Mouse (Mus musculus): Measurements from ENCODE around the gene Csf3. TPM values are rescaled to one million over a fixed set of nuclear protein-coding genes. Genes with fewer than 3 reads are reported as not detected.

Csf3 gene
- polyA plus RNA-seq, 1 experiment, result 0.22 TPM

DNA sequence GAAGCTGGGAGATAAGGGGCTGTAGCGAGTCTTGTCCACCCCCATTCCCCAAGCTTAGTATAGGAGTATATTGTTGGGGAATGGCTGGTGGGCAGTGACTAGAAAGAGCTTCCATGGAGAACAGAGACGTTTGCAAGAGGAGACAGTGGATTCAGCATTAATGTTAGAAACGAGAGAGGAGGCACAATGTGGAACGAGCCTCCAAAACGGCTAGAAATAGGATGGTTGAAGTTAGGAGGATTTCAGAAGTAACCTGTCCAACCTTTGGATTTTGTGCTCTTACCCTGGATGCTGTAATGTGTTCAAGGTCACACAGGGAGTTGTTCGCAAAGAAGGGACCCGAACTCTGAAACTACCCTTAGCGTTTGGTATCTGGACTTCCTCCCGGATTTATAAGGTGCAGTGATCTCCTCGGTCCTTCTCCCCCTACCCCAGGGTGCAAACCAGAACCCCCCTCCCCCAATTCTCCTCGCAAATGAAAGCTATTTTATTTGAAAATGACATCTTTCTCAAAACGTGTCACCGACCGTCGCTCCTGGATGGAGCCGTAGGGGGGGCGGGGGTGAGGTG, 40.1 kb downstream of the Csf3 start:
- Histone ChIP-seq H3K36me3 (ENCODE audit: control insufficient read depth, insufficient read depth, low read length) (no peaks in the 10 kb centered on the region), H3K4me1 (replicated peaks; ENCODE audit: control insufficient read depth, insufficient read depth, low read length) (peaks cover 41% of the 10 kb centered on the region), H3K27me3 (ENCODE audit: control insufficient read depth, insufficient read depth, low read length) (no peaks in the 10 kb centered on the region), H3K27ac (ENCODE audit: control insufficient read depth, insufficient read depth, low read length) (no peak overlapping the region), H3K4me3 (ENCODE audit: control insufficient read depth, insufficient read depth, low read length) (peak overlapping the region; percentile 49)
- DNase-seq, result no peak
- TF ChIP-seq CTCF (IDR thresholded peaks at IDR 0.05; ENCODE audit: borderline replicate concordance, control insufficient read depth, extremely low read depth, insufficient read depth, low read length, poor library complexity) (no peak), POLR2A (IDR thresholded peaks at IDR 0.05; ENCODE audit: control insufficient read depth, extremely low read depth, insufficient read depth, low read length, poor library complexity) (no peak)
- WGBS, result 1% methylated on average over 17 of the region's 17 CpGs

DNA sequence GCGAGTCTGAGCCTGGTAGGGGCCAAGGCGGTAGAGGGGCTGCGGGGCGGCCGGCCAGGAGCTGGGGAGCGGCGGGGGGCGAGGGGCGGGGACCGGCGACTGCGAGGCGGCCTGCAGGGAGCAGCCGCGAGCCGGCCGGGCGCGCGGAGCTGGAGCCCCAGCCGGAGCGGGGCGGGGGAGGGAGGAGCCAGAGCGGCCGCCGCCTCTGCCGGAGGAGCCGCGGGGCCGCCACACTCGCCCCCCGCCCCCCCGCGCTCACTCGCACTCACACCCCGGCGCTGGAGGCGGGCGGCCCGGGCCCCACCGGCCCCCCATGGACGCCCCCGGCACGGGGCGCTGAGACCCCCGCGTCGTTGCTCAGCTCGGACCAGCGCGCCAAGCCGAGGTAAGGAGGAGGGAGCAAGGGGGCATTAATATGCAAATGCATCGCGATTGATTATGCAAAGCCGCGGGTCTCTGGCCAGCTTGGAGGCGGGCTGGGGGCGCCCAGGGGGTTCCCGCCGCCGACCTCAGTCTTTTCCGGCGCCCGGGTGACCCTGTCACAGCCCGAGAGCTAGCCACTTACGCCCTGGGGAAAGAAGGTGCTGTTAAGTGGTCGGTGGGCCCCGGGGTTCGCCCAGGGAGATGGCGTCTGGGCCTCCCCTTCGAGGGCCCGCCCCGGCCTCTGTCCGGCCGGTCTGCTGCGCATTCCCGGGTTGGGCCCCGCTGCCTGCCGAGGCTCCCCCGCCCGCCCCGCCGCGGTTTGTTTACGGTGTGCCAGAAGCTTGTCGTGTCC, 40.7 kb downstream of the Csf3 start:
- H3K27me3 ChIP-seq (ENCODE audit: control insufficient read depth, insufficient read depth, low read length), result no peaks in the 10 kb centered on the region
- peak overlapping the region; percentile 62 for H3K4me3 ChIP-seq (ENCODE audit: control insufficient read depth, insufficient read depth, low read length)
- 0 out of 2 replicates have a peak, but pooled peaks have one; percentile 22 for TF ChIP-seq CTCF (IDR thresholded peaks at IDR 0.05; ENCODE audit: borderline replicate concordance, control insufficient read depth, extremely low read depth, insufficient read depth, low read length, poor library complexity)
- TF ChIP-seq POLR2A (IDR thresholded peaks at IDR 0.05; ENCODE audit: control insufficient read depth, extremely low read depth, insufficient read depth, low read length, poor library complexity), result no peak
- H3K36me3 ChIP-seq (ENCODE audit: control insufficient read depth, insufficient read depth, low read length), result no peaks in the 10 kb centered on the region
- H3K27ac ChIP-seq (ENCODE audit: control insufficient read depth, insufficient read depth, low read length), result no peak overlapping the region
- peak; percentile 82 for DNase-seq
- peaks cover 48% of the 10 kb centered on the region for H3K4me1 ChIP-seq (replicated peaks; ENCODE audit: control insufficient read depth, insufficient read depth, low read length)
- WGBS, result under 1% methylated on average over 68 of the region's 86 CpGs

DNA sequence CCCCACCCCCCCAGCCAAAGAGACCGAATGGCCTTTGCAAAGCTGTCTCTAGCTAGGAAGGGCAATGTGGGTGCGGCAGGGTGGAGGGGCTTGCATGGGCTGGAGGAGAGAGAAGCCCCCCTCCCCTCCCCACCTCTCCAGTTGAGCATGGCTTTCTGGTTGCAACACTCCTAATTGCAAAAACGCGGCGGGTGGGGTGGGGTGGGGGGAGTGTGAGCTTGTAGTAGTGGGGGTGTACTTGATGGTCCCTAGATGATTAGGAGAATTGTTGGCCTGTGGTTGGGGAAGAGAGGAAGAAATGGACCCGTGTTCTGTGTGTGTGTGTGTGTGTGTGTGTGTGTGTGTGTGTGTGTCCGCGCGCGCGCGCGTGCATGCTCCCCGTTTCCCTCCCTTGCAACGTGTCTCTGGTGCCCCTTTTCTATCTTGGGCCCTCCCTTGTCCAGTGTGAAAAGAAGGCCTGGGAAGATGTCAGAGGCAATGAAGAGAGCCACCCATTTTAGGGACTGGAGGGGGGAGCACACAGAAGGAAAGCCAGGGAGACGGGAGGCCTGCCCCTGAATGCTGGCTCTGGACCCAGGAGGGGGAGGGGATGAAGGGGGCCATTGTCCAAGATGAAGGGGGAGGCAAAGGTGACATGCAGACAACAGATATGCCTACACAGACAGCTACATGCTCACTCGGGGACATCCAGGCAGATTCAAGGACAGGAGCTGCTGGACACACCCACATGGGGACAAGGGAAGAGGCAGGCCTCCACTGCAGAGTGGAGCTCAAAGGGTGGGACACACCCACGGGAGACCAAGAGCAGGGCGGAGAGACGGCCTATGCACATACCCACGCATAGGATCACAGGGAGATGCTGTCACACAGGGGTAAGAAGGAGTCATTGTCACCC, 41.6 kb downstream of the Csf3 start:
- Histone ChIP-seq H3K27me3 (ENCODE audit: control insufficient read depth, insufficient read depth, low read length) (no peaks in the 10 kb centered on the region), H3K36me3 (ENCODE audit: control insufficient read depth, insufficient read depth, low read length) (no peaks in the 10 kb centered on the region), H3K4me1 (replicated peaks; ENCODE audit: control insufficient read depth, insufficient read depth, low read length) (peaks cover 54% of the 10 kb centered on the region), H3K4me3 (ENCODE audit: control insufficient read depth, insufficient read depth, low read length) (peak overlapping the region; percentile 62), H3K27ac (ENCODE audit: control insufficient read depth, insufficient read depth, low read length) (no peak overlapping the region)
- 14% methylated on average over 21 of the region's 21 CpGs for WGBS
- DNase-seq, result no peak
- TF ChIP-seq CTCF (IDR thresholded peaks at IDR 0.05; ENCODE audit: borderline replicate concordance, control insufficient read depth, extremely low read depth, insufficient read depth, low read length, poor library complexity) (no peak), POLR2A (IDR thresholded peaks at IDR 0.05; ENCODE audit: control insufficient read depth, extremely low read depth, insufficient read depth, low read length, poor library complexity) (no peak)

DNA sequence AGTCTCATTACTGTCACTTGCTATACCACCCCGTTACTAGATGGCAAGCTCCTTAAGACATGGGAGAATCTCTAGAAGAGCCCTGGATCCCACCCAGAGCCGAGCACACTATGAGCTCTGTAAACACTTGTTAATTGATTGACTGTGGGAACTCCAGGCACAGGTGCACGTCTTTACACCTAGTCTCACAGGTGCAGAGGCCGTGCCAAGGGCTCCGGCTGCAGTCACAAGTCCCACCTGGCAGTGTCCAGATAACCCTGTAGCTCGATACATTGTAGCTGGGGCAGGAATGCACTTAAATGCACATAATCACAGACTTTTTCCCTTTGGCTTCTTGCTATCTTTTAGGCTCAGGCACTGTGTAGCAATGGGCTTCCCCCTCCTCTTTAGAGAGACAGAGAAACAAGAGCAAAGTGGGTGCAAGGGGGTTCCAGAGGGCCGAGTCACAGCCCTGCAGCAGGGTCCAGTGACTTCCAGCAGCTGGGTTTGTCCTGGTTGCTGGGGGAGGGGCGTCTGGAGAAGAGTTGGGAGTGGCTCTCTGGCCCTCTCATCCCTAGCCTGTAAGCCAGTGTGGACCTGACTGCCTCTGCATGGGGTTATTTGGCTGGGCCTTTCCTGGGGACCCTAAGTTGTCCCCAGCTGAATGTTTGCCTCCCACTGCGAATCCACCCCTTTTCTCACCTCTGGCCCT, 42.7 kb downstream of the Csf3 start:
- H3K36me3 ChIP-seq (ENCODE audit: control insufficient read depth, insufficient read depth, low read length), result no peaks in the 10 kb centered on the region
- TF ChIP-seq CTCF (IDR thresholded peaks at IDR 0.05; ENCODE audit: borderline replicate concordance, control insufficient read depth, extremely low read depth, insufficient read depth, low read length, poor library complexity) (no peak), POLR2A (IDR thresholded peaks at IDR 0.05; ENCODE audit: control insufficient read depth, extremely low read depth, insufficient read depth, low read length, poor library complexity) (no peak)
- H3K27ac ChIP-seq (ENCODE audit: control insufficient read depth, insufficient read depth, low read length), result no peak overlapping the region
- H3K27me3 ChIP-seq (ENCODE audit: control insufficient read depth, insufficient read depth, low read length), result no peaks in the 10 kb centered on the region
- DNase-seq, result no peak
- H3K4me1 ChIP-seq (replicated peaks; ENCODE audit: control insufficient read depth, insufficient read depth, low read length), result peaks cover 66% of the 10 kb centered on the region
- H3K4me3 ChIP-seq (ENCODE audit: control insufficient read depth, insufficient read depth, low read length), result no peak overlapping the region
- 83% methylated on average over 9 of the region's 9 CpGs for WGBS

DNA sequence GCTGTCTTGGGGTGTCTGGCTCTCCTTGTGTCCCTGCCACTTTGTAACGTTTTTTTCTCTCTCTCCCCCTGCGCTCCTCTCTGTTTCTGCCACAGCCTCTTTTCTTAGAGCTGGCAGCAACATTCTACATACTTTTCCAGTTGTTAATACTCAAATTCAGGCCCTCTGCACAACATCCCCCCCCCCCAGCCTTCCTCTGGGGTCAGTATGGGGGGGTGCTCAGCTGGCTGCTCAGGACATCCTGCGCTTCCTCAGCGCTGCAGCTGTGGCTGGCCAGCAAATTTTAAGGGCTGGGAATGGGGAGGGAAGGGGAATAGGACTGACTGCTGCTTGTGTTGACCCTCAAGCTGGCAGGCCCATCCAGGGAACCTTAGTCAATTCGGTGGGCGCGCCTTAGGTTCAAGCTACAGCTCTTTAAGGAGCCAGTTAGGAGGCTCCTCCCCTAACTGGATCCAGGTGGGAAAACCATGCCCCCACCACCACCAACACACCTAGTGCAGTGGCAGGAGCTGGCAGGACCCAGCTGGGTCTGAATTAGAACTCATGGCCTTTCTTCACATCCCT, 43.5 kb downstream of the Csf3 start:
- no peak for DNase-seq
- WGBS, result 80% methylated on average over 7 of the region's 7 CpGs
- no peak overlapping the region for H3K27ac ChIP-seq (ENCODE audit: control insufficient read depth, insufficient read depth, low read length)
- no peaks in the 10 kb centered on the region for H3K36me3 ChIP-seq (ENCODE audit: control insufficient read depth, insufficient read depth, low read length)
- peaks cover 71% of the 10 kb centered on the region for H3K4me1 ChIP-seq (replicated peaks; ENCODE audit: control insufficient read depth, insufficient read depth, low read length)
- TF ChIP-seq CTCF (IDR thresholded peaks at IDR 0.05; ENCODE audit: borderline replicate concordance, control insufficient read depth, extremely low read depth, insufficient read depth, low read length, poor library complexity) (no peak), POLR2A (IDR thresholded peaks at IDR 0.05; ENCODE audit: control insufficient read depth, extremely low read depth, insufficient read depth, low read length, poor library complexity) (no peak)
- no peaks in the 10 kb centered on the region for H3K27me3 ChIP-seq (ENCODE audit: control insufficient read depth, insufficient read depth, low read length)
- H3K4me3 ChIP-seq (ENCODE audit: control insufficient read depth, insufficient read depth, low read length), result no peak overlapping the region
